Mouse (Mus musculus): Measurements from ENCODE around the gene Cyp2c39.
"Not testable (repeated sequence)": the region's sequence is repeated elsewhere in the genome, so short reads cannot be mapped to it uniquely, and the experiment has no call there.

The Cyp2c39 gene

DNA sequence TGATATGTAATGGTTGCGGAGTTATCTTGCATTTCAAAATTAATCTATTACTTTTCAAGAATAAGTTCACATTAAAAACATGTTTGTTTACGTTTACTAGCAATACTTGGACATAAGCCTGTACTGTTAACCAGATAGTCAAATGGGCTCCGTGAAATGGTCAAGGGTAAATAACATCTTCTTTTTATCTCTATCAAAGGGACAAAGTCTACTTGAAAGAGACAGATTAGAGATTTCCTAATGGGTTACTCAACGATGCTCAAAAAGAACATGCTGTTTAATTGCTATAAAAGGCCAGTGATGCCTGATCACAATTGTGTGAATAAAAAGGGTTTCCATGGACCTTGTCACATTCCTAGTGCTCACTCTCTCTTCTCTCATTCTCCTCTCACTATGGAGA lies at the start of gene Cyp2c39:
Gene Cyp2c39, plus strand, starts transcription at position 329 of the 400 bp plus-strand sequence.
- no peak for DNase-seq (ENCODE audit: low read depth)

DNA sequence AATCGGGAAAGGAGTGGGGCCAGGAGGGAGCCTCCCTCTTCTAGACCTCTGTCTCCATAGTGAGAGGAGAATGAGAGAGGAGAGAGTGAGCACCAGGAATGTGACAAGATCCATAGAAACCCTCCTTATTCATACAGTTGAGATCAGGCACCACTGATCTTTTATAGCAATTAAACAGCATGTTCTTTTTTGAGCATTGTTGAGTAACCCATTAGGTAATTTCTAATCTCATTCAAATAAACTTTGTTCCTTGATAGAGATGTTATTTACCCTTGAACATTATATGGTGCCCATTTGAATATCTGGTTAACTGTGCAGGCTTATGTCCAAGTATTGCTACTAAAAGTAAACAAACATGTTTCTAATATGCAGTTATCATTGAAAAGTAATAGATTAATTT lies 47.7 kb upstream of the Cyp2c39 start, which contains the start of gene Cyp2c38:
Gene Cyp2c38, minus strand, starts transcription at position 135 of the 400 bp plus-strand sequence.
- DNase-seq (ENCODE audit: low read depth): no peak

DNA sequence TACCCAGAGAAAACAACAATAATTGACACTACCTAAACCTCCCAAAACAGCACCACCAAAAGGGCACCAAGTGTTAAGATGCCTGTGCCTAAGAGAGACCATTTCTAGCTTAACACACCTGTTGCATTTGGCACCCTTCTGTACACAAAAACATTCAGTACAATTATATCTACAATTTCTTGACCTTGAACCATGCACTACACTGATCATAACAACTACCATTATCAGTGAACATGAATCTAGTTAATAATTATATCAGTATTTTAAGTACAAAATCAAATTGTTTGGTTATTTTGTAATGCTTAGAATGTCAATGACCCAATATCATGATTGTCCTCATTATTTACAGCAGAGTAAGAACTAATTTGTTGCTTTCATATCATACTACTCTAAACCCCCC lies 46.7 kb upstream of the Cyp2c39 start:
- no peak for DNase-seq (ENCODE audit: low read depth)

DNA sequence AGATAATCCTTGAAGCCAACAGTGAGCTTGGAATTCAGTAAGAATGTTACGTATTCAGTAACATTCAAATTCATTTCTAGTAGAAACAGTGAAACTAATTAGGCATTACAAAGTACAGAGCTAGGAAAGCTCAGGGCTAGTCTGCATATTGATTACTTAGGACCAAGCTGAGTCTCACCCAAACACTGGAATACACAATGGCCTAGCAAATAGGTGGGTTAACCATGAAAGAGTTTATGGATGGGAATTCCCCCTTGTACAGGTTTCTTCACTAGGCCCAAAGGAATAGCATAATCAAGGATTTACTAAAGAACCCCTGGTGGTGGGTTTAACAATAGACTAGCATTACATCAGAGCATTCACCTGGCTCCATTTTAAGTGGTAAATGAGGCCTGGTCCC lies 26.7 kb upstream of the Cyp2c39 start:
- not testable (repeated sequence) for DNase-seq (ENCODE audit: low read depth)

DNA sequence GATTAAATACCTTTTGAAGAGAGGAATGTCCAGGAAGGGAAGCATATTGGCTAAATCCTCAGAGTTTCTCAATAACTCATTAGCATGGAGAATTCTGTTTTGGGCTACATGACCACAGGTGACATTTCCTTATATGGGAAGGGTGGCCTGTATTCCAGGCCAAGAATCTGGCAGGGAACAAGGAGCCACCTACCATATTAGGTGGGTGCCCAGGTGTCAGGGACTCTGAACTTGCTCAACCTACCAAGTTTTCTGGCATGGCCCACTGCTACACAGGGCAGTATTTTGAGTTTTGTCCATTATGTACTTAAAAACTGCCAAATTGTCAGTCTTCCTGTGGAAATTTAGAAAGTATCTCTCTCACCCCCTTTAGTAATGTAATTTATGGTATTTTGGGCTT lies 4.3 kb upstream of the Cyp2c39 start:
- DNase-seq (ENCODE audit: low read depth): no peak

DNA sequence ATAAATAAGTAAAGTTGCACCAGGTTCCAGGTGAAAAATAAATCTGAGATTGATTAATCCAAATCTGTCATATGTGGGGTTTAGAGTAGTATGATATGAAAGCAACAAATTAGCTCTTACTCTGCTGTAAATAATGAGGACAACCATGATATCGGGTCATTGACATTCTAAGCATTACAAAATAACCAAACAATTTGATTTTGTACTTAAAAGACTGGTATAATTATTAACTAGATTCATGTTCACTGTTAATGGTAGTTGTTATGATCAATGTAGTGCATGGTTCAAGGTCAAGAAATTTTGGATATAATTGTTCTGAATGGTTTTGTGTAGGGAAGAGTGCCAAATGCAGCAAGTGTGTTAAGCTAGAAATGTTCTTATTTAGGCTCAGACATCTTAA lies 1.1 kb upstream of the Cyp2c39 start:
- no peak for DNase-seq (ENCODE audit: low read depth)
